Mouse (Mus musculus) brain, embryonic 14.5 days (tissue): Measurements from ENCODE around the gene Prkg2.

Experiments used
- CTCF ChIP-seq: fragments of 200-500 bp; IDR thresholded peaks from 2 replicates; pipeline ENCODE4 v1.5.1; 2012; ENCODE audit warnings: inconsistent platforms, mild to moderate bottlenecking, moderate library complexity, borderline replicate concordance; ENCODE audit not compliant: insufficient read depth, insufficient read length; ENCODE audit errors: extremely low read depth
- POLR2A ChIP-seq: fragments of 200-500 bp; IDR thresholded peaks from 2 replicates; pipeline ENCODE4 v1.6.1; 2012; ENCODE audit warnings: mild to moderate bottlenecking, inconsistent platforms, borderline replicate concordance; ENCODE audit not compliant: poor library complexity, insufficient read depth, insufficient read length, severe bottlenecking; ENCODE audit errors: extremely low read depth

DNA sequence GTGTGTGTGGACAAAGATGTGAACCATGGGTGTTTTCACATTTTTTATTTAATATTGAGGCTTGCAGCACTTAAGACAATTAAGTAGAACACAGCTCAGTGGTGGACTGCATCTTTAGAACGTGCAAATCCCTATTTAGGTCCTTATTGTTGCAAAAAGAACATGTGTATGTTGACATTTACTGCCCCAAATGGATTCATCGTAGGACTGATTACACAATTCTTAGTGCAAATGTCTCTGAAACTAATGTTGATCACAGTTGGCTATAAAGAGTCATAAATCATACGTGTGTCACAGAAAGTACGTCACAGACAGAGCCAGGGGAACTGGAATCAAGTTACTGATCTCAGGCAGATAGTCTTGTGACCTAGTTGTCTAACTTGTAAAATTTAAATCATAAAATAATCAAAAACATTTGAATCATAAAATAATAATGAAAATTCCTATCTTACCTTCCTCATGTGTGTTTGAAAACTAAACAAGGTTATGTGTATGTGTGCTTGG, 91.0 kb downstream of the Prkg2 start:
- TF ChIP-seq CTCF: no peak
- TF ChIP-seq POLR2A: no peak
